Mouse (Mus musculus) liver, embryonic 11.5 days (tissue): ENCODE results near the gene Vps18. TPM values are rescaled to one million over a fixed set of nuclear protein-coding genes. Genes with fewer than 3 reads are reported as not detected.

Experiments used
- ATAC-seq: fragments of 200-750 bp; cut with Nextera tagmentation; replicated peaks from 2 replicates; pipeline ENCODE4 v1.8.0; 2017; ENCODE audit warnings: moderate number of reproducible peaks, mild to moderate bottlenecking, moderate TSS enrichment, moderate library complexity; ENCODE audit not compliant: low FRiP score
- DNase-seq: peaks from one replicate; pipeline ENCODE4 v3.0.0-alpha.2; 2017; ENCODE audit warnings: low spot score
- H3K27ac ChIP-seq: fragments of 300-500 bp; sonication (generic); 2 replicates; pipeline ENCODE4 v1.5.1; 2014; ENCODE audit warnings: mild to moderate bottlenecking, low read depth, low read length, control low read depth
- H3K27me3 ChIP-seq: fragments of 300-500 bp; sonication (generic); replicated peaks from 2 replicates; pipeline ENCODE4 v1.6.1; 2014; ENCODE audit warnings: low read length, mixed read lengths; ENCODE audit not compliant: control insufficient read depth, insufficient read depth
- H3K36me3 ChIP-seq: fragments of 300-500 bp; sonication (generic); 2 replicates; pipeline ENCODE4 v1.6.1; 2014; ENCODE audit warnings: mild to moderate bottlenecking, low read length, moderate library complexity, mixed read lengths; ENCODE audit not compliant: control insufficient read depth, insufficient read depth
- H3K4me1 ChIP-seq: fragments of 300-500 bp; sonication (generic); replicated peaks from 2 replicates; pipeline ENCODE4 v1.6.1; 2014; ENCODE audit warnings: low read length, mixed read lengths; ENCODE audit not compliant: control insufficient read depth, insufficient read depth
- H3K4me2 ChIP-seq: fragments of 300-500 bp; sonication (generic); 2 replicates; pipeline ENCODE4 v1.6.1; 2014; ENCODE audit warnings: mild to moderate bottlenecking, control low read depth, moderate library complexity
- H3K4me3 ChIP-seq: fragments of 300-500 bp; sonication (generic); 2 replicates; pipeline ENCODE4 v1.5.1; 2014; ENCODE audit warnings: low read depth, low read length, control low read depth
- H3K9ac ChIP-seq: fragments of 300-500 bp; sonication (generic); 2 replicates; pipeline ENCODE4 v1.6.1; 2014; ENCODE audit warnings: low read depth, low read length, control low read depth
- H3K9me3 ChIP-seq: fragments of 300-500 bp; sonication (generic); 2 replicates; pipeline ENCODE4 v1.6.1; 2016; ENCODE audit warnings: low read length, inconsistent platforms, mixed read lengths; ENCODE audit not compliant: control insufficient read depth
- WGBS: fragments of 180-500 bp; shearing (Covaris S2); extraction: QIAGEN DNeasy Blood & Tissue Kit; methylation state at CpG from one replicate; pipeline ENCODE4 v1.1.7; 2014; 5-methylcytosine and 5-hydroxymethylcytosine counted together
- polyA plus RNA-seq: library from polyadenylated mRNA; unstranded; fragments of >200 nt; fragmentation: Nextera tagmentation; extraction: Ambion mirVana; gene quantifications from 2 replicates; pipeline ENCODE4 v1.2.1, GENCODE M21; 2014

The Vps18 gene
- polyA plus RNA-seq = 13.4 and 14.0 TPM in 2 replicates

DNA sequence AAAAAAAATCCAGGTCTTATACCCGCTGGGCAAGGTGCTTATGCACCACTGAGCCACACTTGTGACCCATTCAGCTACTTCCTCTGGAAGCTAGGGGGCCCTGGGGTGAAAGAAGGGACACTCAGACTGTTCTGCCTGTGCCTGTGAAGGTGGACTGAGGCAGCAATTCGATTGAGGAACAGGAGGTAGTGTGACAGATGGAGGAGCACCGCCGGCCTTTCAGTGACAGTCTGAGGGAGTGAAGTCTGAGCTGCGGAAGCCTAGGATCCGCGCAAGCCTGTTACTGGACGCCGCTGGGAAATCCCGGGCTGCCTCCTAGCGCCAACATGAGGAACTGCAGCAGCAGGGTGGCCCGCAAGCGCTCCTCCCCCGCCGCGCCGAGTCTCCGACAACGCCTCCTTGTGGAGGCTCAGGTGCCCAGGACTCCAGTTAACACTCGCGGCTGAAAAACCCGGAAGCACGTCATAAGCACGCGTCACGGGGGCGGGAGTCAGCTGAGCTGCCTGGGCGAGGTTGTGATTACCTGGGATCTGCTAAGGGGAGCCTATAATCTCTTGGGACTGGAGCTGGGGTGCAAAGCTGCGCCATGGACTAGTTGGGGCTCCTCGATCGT lies at the start of gene Vps18:
Gene Vps18 (plus strand): TSS at position 471 of the 613 bp plus-strand sequence.
- ATAC-seq (peak; percentile 96), DNase-seq (peak; percentile 99)
- no peaks in the 10 kb centered on the region for H3K9me3 ChIP-seq
- H3K9ac ChIP-seq = peak within 1 kb of the TSS; percentile 80
- H3K27me3 ChIP-seq = no peaks in the 10 kb centered on the region
- H3K4me2 ChIP-seq = peak within 1 kb of the TSS; percentile 88
- peak within 1 kb of the TSS; percentile 79 for H3K4me3 ChIP-seq
- H3K27ac ChIP-seq = peak within 1 kb of the TSS; percentile 52
- WGBS = under 1% methylated on average over 31 of the region's 31 CpGs
- peaks cover 5% of the 10 kb centered on the region for H3K36me3 ChIP-seq
- no peaks in the 10 kb centered on the region; the same call in 1 of the 2 replicates for H3K4me1 ChIP-seq

DNA sequence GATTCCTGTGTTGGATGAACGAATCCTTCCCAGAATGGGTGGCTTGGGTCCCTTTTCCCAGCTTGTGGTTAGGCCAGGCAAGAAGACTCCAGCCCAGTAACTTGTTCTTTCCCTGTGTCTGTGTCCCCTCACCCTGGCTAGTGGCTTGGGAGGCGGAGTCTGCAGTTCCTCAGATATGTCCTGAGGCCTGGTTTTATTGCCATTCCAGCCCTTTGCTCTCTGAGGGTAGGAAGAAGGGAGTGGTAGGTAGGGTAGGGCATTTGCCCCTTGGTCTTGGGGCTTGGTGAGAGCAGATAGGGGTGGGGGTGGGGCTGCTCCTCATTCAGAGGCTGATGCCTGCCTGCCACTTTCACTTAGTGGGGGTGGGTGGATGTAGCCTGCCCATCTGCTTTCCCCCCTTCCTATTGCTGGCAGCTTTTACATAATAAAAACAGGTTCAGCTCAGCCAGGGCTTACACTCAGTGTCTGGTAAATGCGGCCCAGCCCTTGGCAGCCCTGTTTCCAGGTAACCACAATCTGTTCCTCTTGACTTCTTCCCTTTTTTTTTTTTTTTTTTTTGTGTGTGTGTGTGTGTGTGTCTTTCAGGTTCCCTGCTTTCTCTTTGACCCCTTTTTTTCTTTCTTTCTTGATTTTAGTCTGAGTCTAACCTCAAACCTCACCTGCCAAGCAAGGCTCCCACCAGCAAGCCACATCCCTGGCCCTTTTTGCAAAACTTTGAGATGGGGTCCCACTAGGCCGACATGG lies 48.3 kb upstream of the Vps18 start:
- no peak overlapping the region for H3K27ac ChIP-seq
- ATAC-seq (no peak), DNase-seq (no peak)
- 57% methylated on average over 4 of the region's 4 CpGs for WGBS
- peaks cover 10% of the 10 kb centered on the region for H3K4me1 ChIP-seq
- no peak overlapping the region for H3K9ac ChIP-seq
- no peak overlapping the region for H3K4me2 ChIP-seq
- no peaks in the 10 kb centered on the region for H3K9me3 ChIP-seq
- H3K36me3 ChIP-seq = no peaks in the 10 kb centered on the region
- H3K27me3 ChIP-seq = peaks cover 48% of the 10 kb centered on the region
- no peak overlapping the region for H3K4me3 ChIP-seq

DNA sequence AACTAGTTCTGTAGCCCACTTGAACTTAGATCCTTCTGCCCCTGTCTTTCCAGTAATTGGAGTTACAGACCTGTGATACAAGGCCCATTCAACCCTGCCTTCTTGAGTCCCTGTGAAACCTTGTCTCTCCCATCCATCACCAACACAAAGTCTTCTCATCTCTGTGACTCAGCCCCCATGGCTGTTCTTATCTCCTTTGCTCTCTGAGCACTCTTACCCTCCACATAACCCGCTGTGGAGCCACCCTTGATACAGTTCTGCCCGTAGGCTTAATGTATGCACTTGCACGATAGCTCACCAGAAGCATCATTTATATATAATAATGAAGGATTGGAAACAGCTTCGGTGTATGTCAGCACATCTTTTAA lies 47.7 kb upstream of the Vps18 start:
- ATAC-seq (no peak), DNase-seq (no peak)
- H3K27me3 ChIP-seq = peaks cover 43% of the 10 kb centered on the region
- peaks cover 10% of the 10 kb centered on the region for H3K4me1 ChIP-seq
- no peak overlapping the region for H3K9ac ChIP-seq
- H3K4me2 ChIP-seq = no peak overlapping the region
- H3K36me3 ChIP-seq = no peaks in the 10 kb centered on the region
- H3K27ac ChIP-seq = no peak overlapping the region
- no peaks in the 10 kb centered on the region for H3K9me3 ChIP-seq
- WGBS = 80% methylated on average over 4 of the region's 4 CpGs
- no peak overlapping the region for H3K4me3 ChIP-seq

DNA sequence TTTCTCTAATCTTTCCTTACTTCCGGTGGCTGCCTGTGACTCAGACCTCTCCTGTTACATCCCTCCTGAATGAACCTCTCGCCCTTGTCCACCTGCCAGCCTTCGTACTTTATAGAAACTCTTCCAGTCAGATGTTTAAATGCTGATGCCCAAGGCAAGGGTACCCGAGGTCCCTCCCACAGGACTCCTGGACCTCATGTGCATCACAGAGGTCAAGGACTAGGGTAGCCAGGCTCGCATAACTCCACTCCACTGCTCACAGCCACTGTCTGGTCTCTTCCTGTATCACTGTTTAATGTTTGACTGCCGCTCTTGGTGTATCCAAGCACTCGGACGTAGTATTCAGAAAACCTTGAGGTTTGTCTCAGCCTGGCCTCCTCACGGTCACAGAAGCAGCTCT lies 46.0 kb upstream of the Vps18 start:
- no peak overlapping the region for H3K4me3 ChIP-seq
- H3K4me2 ChIP-seq = no peak overlapping the region
- no peak overlapping the region for H3K27ac ChIP-seq
- no peak for DNase-seq
- no peak overlapping the region for H3K9ac ChIP-seq
- no peaks in the 10 kb centered on the region for H3K36me3 ChIP-seq
- 76% methylated on average over 9 of the region's 9 CpGs for WGBS
- H3K9me3 ChIP-seq = no peaks in the 10 kb centered on the region
- peaks cover 3% of the 10 kb centered on the region; the same call in 1 of the 2 replicates for H3K4me1 ChIP-seq
- H3K27me3 ChIP-seq = peaks cover 25% of the 10 kb centered on the region
- no peak for ATAC-seq

DNA sequence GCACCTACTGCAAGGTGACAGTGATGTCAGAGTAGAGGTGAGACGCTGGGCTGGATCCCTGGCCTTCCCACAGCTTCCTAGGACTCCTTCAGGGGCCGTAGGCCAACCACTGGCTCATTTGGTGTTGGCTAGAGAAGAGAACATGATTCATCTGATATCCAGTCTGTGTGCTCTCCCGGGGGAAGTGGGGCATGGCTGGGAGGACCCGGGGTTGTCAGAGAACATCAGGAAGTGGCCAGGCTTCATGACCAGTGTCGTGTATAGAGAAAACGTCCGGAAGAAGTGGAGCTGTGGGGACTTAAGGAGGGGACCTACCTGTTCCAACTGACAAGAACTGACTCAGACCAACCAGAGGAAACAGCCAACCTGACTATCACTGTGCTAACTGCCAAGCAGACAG lies 43.3 kb upstream of the Vps18 start:
- no peak for DNase-seq
- Histone ChIP-seq H3K9ac (no peak overlapping the region), H3K4me1 (no peaks in the 10 kb centered on the region), H3K4me3 (no peak overlapping the region), H3K36me3 (no peaks in the 10 kb centered on the region), H3K4me2 (no peak overlapping the region), H3K27ac (no peak overlapping the region), H3K27me3 (0 out of 2 replicates have a peak, but pooled peaks cover under 1% of the 10 kb centered on the region), H3K9me3 (no peaks in the 10 kb centered on the region)
- WGBS = 61% methylated on average over 7 of the region's 7 CpGs
- no peak for ATAC-seq

DNA sequence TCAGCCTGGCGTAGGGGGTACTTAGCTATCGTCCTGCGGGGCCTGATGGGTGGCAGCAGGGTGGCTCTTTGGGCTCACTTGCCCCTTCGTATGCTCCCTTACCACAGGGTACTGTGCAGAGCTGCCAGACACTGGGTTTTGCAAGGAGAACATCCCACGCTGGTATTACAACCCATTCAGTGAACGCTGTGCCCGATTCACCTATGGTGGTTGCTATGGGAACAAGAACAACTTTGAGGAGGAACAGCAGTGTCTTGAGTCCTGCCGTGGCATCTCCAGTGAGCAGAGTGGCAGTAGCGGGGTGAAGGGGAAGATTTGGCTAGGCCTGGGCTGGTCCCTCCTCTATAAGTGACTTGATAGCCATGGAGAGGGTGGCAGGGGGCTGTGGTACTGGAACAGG lies 40.6 kb upstream of the Vps18 start:
- Histone ChIP-seq H3K4me3 (no peak overlapping the region), H3K9me3 (no peaks in the 10 kb centered on the region), H3K36me3 (no peaks in the 10 kb centered on the region), H3K9ac (no peak overlapping the region), H3K4me2 (no peak overlapping the region), H3K27me3 (no peaks in the 10 kb centered on the region), H3K4me1 (peaks cover 3% of the 10 kb centered on the region; the same call in 1 of the 2 replicates), H3K27ac (no peak overlapping the region)
- ATAC-seq (no peak), DNase-seq (no peak)
- 83% methylated on average over 9 of the region's 9 CpGs for WGBS

DNA sequence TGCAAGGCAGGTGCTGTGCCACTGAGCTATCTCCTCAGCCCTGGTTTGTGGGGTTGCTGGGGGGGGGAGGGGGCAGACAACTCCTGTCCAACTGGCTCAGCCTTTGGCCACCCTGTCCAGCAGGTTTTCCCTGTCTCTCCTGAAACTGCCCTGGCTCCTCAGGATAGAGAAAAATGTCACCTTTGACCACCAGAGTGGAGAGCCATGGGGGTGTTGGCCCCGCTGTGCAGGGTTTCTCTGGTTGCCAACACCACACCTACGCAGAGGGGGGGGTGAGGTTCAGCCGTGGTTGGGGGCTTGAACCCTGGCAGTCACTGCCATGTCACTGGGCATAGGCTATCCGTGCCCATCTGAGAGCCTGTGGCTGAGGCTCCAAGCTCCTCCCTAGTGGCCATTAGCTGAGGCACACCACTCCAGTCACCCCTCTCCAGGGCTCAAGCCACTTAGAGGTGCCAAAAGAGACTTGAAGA lies 38.9 kb upstream of the Vps18 start:
- Histone ChIP-seq H3K4me1 (peaks cover 3% of the 10 kb centered on the region; the same call in 1 of the 2 replicates), H3K4me3 (no peak overlapping the region), H3K27me3 (no peaks in the 10 kb centered on the region; the same call in 1 of the 2 replicates), H3K9ac (no peak overlapping the region), H3K36me3 (no peaks in the 10 kb centered on the region), H3K27ac (no peak overlapping the region), H3K9me3 (no peaks in the 10 kb centered on the region), H3K4me2 (no peak overlapping the region)
- DNase-seq (no peak), ATAC-seq (no peak)
- 63% methylated on average over 4 of the region's 4 CpGs for WGBS

DNA sequence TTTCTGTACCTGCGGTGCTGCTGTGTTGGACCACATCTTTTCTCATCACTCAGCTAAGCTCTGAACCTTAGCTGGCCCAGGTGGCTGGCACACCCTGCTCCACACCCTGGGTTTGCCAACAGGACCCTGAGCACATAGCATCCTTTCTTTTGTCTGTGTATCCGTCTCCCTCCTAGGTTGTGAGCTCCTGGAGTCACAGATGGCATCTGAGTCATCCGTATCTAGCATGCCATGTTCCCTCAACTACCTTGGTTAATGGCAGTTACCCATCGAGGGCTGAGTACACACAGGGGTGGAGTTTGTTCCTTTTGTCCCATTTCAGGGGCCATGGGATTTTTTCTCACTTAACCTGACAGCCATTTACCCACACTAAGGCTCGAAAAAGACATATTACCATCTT lies 38.2 kb upstream of the Vps18 start:
- Histone ChIP-seq H3K27ac (no peak overlapping the region), H3K27me3 (peaks cover 5% of the 10 kb centered on the region), H3K4me1 (peaks cover 3% of the 10 kb centered on the region; the same call in 1 of the 2 replicates), H3K4me3 (no peak overlapping the region), H3K36me3 (no peaks in the 10 kb centered on the region), H3K9me3 (no peaks in the 10 kb centered on the region), H3K4me2 (peak overlapping the region; percentile 41; the same call in 1 of the 2 replicates), H3K9ac (no peak overlapping the region)
- WGBS = 64% methylated on average over 5 of the region's 5 CpGs
- DNase-seq (no peak), ATAC-seq (no peak)
